In genomic region chr14:76746282-76746681, GRCm38 (mm10) we compare ENCODE assay signal across 25 mouse cellular contexts.
"Had no signal": no experiment of that assay in that cellular context is flagged by ENCODE, and none has a peak within 500 bp of the region (broad histone marks: within the 10 kb centered on the region; RNA-seq: fewer than 3 reads in every experiment).

No protein-coding gene starts in this region.

- H3K4me3 ChIP-seq: gastrocnemius, adult 2 months; heart, embryonic 10.5 days; heart, embryonic 12.5 days; hindbrain, embryonic 10.5 days; hindbrain, embryonic 12.5 days; intestine, embryonic 15.5 days; layer of hippocampus, adult 2 months; limb, embryonic 10.5 days; limb, embryonic 12.5 days had no signal

- H3K4me1 ChIP-seq: heart, embryonic 12.5 days; limb, embryonic 10.5 days had no signal

- H3K27ac ChIP-seq: gastrocnemius, adult 2 months; heart, embryonic 10.5 days; hindbrain, embryonic 10.5 days; hindbrain, embryonic 12.5 days; hindbrain, embryonic 14.5 days; intestine, embryonic 15.5 days; layer of hippocampus, adult 2 months; limb, embryonic 10.5 days; limb, embryonic 12.5 days had no signal

- H3K36me3 ChIP-seq: heart, embryonic 10.5 days; heart, embryonic 12.5 days; hindbrain, embryonic 10.5 days; hindbrain, embryonic 12.5 days; intestine, embryonic 15.5 days; limb, embryonic 10.5 days; limb, embryonic 12.5 days had no signal

- H3K9ac ChIP-seq: heart, embryonic 12.5 days; hindbrain, embryonic 12.5 days; hindbrain, embryonic 14.5 days; intestine, embryonic 15.5 days; limb, embryonic 12.5 days had no signal

- ATAC-seq: hindbrain, embryonic 16.5 days; inflammation-experienced regulatory T-cells, adult 6 months; intestine, embryonic 15.5 days; intestine, postnatal 0 days had no signal

- H3K9me3 ChIP-seq: heart, embryonic 10.5 days; hindbrain, embryonic 10.5 days; hindbrain, embryonic 12.5 days; intestine, embryonic 15.5 days; limb, embryonic 10.5 days; limb, embryonic 12.5 days had no signal

- H3K27me3 ChIP-seq: heart, embryonic 12.5 days; hindbrain, embryonic 12.5 days; intestine, embryonic 15.5 days; limb, embryonic 12.5 days had no signal

- DNase-seq: gastrocnemius, adult 2 months; gastrocnemius, postnatal 10 days; gastrocnemius, postnatal 25 days; heart, adult 18-20 months; heart, postnatal 10 days; heart, postnatal 4 days; kidney, adult 18-20 months; kidney, adult 8-10 months; kidney, postnatal 10 days; kidney, postnatal 25 days; kidney, postnatal 4 days; liver had no signal

- H3K4me2 ChIP-seq: heart, embryonic 12.5 days; hindbrain, embryonic 12.5 days; hindbrain, embryonic 14.5 days; intestine, embryonic 15.5 days; limb, embryonic 12.5 days; liver, embryonic 11.5 days had no signal
